Mouse (Mus musculus) limb, embryonic 12.5 days (tissue): ENCODE results near the gene Ccdc160. TPM values are rescaled to one million over a fixed set of nuclear protein-coding genes. Genes with fewer than 3 reads are reported as not detected.

ENCODE experiments used
- ATAC-seq: fragments of 200-750 bp; cut with Nextera tagmentation; 2 replicates; pipeline ENCODE4 v1.8.0; 2017; ENCODE audit warnings: low read depth, moderate TSS enrichment; ENCODE audit not compliant: insufficient number of reproducible peaks, insufficient read depth, low FRiP score, low TSS enrichment
- H3K27ac ChIP-seq: fragments of 300-500 bp; sonication (generic); 2 replicates; pipeline ENCODE4 v1.5.1; 2016; ENCODE audit warnings: mild to moderate bottlenecking, moderate library complexity
- H3K27me3 ChIP-seq: fragments of 300-500 bp; sonication (generic); 2 replicates; pipeline ENCODE4 v1.6.1; 2016; ENCODE audit warnings: mild to moderate bottlenecking, moderate library complexity
- H3K36me3 ChIP-seq: fragments of 300-500 bp; sonication (generic); 2 replicates; pipeline ENCODE4 v1.6.1; 2016; ENCODE audit warnings: mild to moderate bottlenecking, moderate library complexity
- H3K4me1 ChIP-seq: fragments of 300-500 bp; sonication (generic); replicated peaks from 2 replicates; pipeline ENCODE4 v1.6.1; 2016
- H3K4me2 ChIP-seq: fragments of 300-500 bp; sonication (generic); 2 replicates; pipeline ENCODE4 v1.6.1; 2016; ENCODE audit warnings: mild to moderate bottlenecking, moderate library complexity
- H3K4me3 ChIP-seq: fragments of 300-500 bp; sonication (generic); replicated peaks from 2 replicates; pipeline ENCODE4 v1.5.1; 2016; ENCODE audit warnings: mild to moderate bottlenecking
- H3K9ac ChIP-seq: fragments of 300-500 bp; sonication (generic); replicated peaks from 2 replicates; pipeline ENCODE4 v1.6.1; 2016; ENCODE audit warnings: mild to moderate bottlenecking, moderate library complexity
- H3K9me3 ChIP-seq: fragments of 300-500 bp; sonication (generic); 2 replicates; pipeline ENCODE4 v1.6.1; 2016; ENCODE audit warnings: mild to moderate bottlenecking, moderate library complexity
- WGBS: fragments of 180-500 bp; shearing (Covaris S2); methylation state at CpG from one replicate; pipeline ENCODE4 v1.1.7; 2016; 5-methylcytosine and 5-hydroxymethylcytosine counted together
- polyA plus RNA-seq: library from polyadenylated mRNA; unstranded; fragments of >200 nt; fragmentation: Nextera tagmentation; extraction: Ambion mirVana; gene quantifications from 2 replicates; pipeline ENCODE4 v1.2.1, GENCODE M21; 2016

The Ccdc160 gene
- polyA plus RNA-seq, 1 experiment from 2014 or later: 0.83 TPM

DNA sequence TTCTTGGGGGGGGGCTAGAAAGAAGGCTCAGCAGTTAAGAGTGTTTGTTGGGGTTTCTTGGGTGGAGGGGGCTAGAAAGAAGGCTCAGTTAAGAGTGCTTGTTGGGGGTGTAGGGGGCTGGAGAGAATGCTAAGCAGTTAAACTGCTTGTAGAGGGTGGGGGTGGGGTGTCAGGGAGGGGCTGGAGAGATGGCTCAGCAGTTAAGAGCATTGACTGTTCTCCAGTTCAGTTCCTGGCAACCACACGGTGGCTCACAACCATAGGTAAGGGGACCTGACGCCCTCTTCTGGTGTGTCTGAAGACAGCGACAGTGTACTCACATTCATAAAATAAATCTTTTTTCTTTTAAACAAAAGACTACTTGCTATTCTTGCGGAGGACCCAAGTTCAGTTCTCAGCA is 28.8 kb upstream of the Ccdc160 start:
- Histone ChIP-seq H3K36me3 (no peaks in the 10 kb centered on the region), H3K9me3 (no peaks in the 10 kb centered on the region), H3K4me3 (no peak overlapping the region), H3K27me3 (no peaks in the 10 kb centered on the region), H3K27ac (no peak overlapping the region), H3K4me1 (no peaks in the 10 kb centered on the region), H3K9ac (no peak overlapping the region), H3K4me2 (no peak overlapping the region)
- 68% methylated on average over 4 of the region's 4 CpGs for WGBS
- no peak for ATAC-seq

DNA sequence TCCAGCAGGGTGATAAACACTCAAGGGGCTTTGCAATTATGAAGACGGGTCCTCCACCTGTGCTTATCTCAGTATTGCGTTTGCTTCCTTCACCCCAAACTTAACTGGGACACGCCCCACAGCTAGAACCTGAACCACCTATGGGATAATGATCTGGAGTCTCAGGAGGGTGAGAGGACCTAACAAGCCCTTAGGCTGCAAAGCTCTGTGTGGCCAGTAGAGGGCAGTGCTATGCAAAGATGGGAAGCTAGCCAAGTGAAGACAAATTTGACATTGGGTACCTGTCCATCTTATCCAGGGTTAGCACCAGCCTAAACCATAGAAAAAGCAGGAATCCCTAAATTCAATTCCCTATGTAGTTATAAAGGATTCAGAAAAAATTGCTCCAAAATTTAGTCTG is 15.0 kb upstream of the Ccdc160 start:
- Histone ChIP-seq H3K4me1 (no peaks in the 10 kb centered on the region), H3K9me3 (no peaks in the 10 kb centered on the region), H3K27me3 (no peaks in the 10 kb centered on the region), H3K36me3 (no peaks in the 10 kb centered on the region), H3K27ac (no peak overlapping the region), H3K4me3 (no peak overlapping the region), H3K9ac (no peak overlapping the region), H3K4me2 (no peak overlapping the region)
- 54% methylated on average over 3 of the region's 3 CpGs for WGBS
- ATAC-seq: no peak

DNA sequence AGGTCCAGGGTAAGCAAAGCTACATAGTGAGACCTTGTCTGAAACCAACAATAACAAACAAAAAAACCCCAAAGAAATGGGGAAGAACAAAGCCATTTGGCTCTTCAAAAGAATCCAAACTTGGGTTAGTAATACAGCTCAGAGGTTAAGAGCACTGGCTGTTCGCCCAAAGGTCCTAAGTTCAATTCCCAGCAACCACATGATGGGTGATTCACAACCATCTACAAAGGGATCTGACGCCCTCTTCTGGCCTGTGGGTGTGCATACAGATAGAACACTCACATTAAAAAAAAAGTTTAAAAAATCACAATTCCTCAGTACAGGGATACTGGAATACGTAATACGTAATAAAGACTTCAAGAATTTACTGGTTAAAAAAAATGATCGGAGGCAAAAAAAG is 13.3 kb upstream of the Ccdc160 start:
- no peak overlapping the region for H3K4me3 ChIP-seq
- no peak for ATAC-seq
- H3K9me3 ChIP-seq: no peaks in the 10 kb centered on the region
- H3K9ac ChIP-seq: no peak overlapping the region
- H3K27ac ChIP-seq: no peak overlapping the region
- no peaks in the 10 kb centered on the region for H3K4me1 ChIP-seq
- H3K27me3 ChIP-seq: no peaks in the 10 kb centered on the region
- H3K36me3 ChIP-seq: no peaks in the 10 kb centered on the region
- 79% methylated on average over 5 of the region's 5 CpGs for WGBS
- no peak overlapping the region for H3K4me2 ChIP-seq

DNA sequence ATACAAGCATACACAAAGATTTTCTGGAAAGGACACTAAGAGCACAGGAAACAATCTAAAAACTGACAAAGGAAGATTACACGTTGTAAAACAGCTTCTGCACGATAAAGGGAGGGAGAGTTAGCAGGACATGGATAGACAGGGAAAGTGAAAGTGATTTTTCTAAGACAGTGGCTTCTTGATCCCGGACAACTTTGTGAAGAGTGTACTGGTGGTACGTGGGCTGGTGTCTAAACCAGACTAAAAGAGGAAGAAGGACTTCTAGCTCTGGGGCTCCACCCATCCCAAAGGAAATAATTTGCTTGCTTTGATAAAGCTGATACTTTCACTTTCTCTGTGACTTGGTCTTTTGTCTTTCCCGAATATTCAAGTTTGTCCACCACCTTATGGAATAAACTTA is 7.1 kb upstream of the Ccdc160 start:
- WGBS: 73% methylated on average over 5 of the region's 5 CpGs
- no peak for ATAC-seq
- no peak overlapping the region for H3K27ac ChIP-seq
- no peaks in the 10 kb centered on the region for H3K36me3 ChIP-seq
- H3K9me3 ChIP-seq: no peaks in the 10 kb centered on the region
- no peak overlapping the region for H3K4me2 ChIP-seq
- H3K4me3 ChIP-seq: no peak overlapping the region
- no peaks in the 10 kb centered on the region for H3K4me1 ChIP-seq
- no peak overlapping the region for H3K9ac ChIP-seq
- H3K27me3 ChIP-seq: no peaks in the 10 kb centered on the region

DNA sequence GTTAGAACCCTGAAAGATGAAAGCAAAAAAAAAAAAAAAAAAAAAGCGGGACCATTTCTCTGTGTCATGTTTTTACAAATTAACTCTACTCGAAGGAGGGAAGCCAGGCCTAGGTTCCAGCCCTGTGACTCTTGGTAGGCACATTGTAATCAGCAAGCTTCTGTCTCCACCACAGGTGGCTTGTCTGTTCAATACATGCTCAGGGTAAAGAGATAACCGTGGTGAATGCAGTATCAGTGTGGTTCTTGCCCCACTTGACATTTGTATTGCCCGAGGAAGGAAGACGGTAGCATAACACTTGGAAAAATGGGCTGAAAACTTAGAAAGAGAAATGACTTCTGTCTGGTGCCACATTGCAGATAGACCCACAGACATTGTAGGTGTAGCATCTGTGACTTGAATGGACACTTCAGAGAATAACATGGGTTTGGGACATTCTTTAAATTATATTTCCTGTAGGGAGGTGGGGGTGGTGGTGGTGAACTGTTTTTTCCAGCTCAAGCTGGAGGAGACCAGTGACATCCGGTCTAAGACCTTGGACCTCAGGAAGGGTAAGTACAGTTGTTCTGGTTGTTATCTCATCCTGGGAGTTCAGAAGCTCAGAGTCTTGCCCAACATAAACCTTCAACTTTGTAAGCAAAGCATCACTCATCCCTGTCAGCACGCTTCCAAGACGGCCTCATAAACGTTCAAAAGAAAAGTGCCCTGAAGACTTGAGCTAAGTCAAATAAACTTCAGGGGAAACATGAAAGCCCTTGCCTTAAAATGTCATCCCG is 1.1 kb downstream of the Ccdc160 start:
- no peak overlapping the region for H3K27ac ChIP-seq
- no peak overlapping the region for H3K4me3 ChIP-seq
- 41% methylated on average over 10 of the region's 10 CpGs for WGBS
- no peak for ATAC-seq
- no peak overlapping the region for H3K4me2 ChIP-seq
- no peaks in the 10 kb centered on the region for H3K36me3 ChIP-seq
- H3K9me3 ChIP-seq: no peaks in the 10 kb centered on the region
- H3K4me1 ChIP-seq: 0 out of 2 replicates have a peak, but pooled peaks cover 3% of the 10 kb centered on the region
- peaks cover 3% of the 10 kb centered on the region; the same call in 1 of the 2 replicates for H3K27me3 ChIP-seq
- no peak overlapping the region for H3K9ac ChIP-seq

DNA sequence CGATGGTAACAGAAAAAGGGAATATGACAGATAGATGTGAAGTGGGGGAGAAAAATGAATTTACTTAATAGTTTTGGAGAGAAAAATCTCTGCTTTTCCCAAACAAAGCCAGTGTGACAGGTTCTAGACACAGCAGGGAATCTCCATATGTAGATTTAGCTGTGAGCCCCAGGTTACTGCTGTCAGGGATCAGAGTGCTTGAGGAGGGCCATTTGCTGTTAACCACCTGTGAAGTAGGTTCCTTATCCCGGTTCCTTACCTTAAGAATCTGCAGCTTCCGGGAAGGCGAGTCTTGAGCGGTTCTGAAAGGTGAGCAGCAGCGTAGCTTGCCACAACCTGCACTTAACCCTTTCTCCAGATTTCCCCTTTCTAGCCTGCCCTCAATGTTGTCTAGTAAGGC is 1.9 kb downstream of the Ccdc160 start:
- Histone ChIP-seq H3K4me2 (no peak overlapping the region), H3K36me3 (no peaks in the 10 kb centered on the region), H3K27ac (no peak overlapping the region), H3K27me3 (peaks cover 3% of the 10 kb centered on the region; the same call in 1 of the 2 replicates), H3K9me3 (no peaks in the 10 kb centered on the region), H3K4me3 (no peak overlapping the region), H3K9ac (no peak overlapping the region), H3K4me1 (0 out of 2 replicates have a peak, but pooled peaks cover 3% of the 10 kb centered on the region)
- 31% methylated on average over 6 of the region's 6 CpGs for WGBS
- ATAC-seq: no peak

DNA sequence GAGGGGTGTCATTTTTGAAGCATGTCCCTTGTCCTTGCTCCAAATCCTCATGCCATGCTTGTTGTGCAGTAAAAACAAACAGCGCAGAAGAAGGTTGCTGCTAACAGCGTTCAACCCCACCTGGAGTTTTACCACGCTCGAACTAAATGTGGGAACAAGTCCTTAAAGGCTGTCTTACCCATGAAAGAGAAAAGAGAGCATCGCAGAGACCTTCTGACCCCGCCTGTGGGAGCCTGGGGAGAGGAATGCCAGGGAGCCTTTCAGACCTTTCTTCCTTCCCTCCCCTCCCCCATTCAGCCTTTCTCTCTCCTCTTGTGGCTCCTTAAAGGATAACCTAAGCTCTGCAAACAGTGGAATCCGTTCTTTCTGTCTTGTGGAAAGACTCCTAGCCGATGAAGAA is 4.8 kb downstream of the Ccdc160 start:
- Histone ChIP-seq H3K4me1 (0 out of 2 replicates have a peak, but pooled peaks cover under 1% of the 10 kb centered on the region), H3K4me2 (no peak overlapping the region), H3K36me3 (no peaks in the 10 kb centered on the region), H3K27me3 (peaks cover 3% of the 10 kb centered on the region; the same call in 1 of the 2 replicates), H3K9ac (no peak overlapping the region), H3K9me3 (no peaks in the 10 kb centered on the region), H3K4me3 (no peak overlapping the region), H3K27ac (no peak overlapping the region)
- ATAC-seq: no peak
- 16% methylated on average over 8 of the region's 8 CpGs for WGBS

DNA sequence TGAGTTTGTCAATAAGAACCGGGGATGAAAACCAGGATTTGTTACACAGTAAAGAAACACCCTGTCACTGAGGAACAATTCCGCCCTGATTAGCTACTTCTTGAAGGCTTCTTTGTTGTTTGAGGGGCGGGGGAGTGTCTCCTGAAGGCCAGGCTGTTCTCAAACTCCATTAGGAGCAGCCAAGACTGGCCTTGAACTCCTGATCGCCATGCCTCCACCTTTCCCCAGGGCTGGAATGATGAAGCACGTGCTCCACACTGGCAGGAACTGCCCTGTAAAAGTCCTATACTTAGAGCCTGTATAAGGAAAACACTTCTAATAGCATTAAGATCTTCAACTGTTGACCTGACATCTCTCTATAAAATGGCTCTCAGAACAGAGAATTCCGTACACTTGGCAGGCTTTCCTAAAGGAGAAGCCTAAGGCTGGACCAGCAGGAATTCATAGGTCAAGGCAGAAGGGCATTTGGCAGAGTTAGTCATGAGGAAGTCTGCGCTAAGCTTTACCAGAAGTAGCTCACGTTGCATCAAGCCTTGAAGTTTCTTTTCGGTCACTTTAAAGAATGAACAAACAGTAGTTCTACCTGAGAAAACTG is 6.1 kb downstream of the Ccdc160 start:
- Histone ChIP-seq H3K4me3 (no peak overlapping the region), H3K4me2 (no peak overlapping the region), H3K4me1 (no peaks in the 10 kb centered on the region), H3K36me3 (no peaks in the 10 kb centered on the region), H3K27ac (no peak overlapping the region), H3K9ac (no peak overlapping the region), H3K9me3 (no peaks in the 10 kb centered on the region), H3K27me3 (no peaks in the 10 kb centered on the region; the same call in 1 of the 2 replicates)
- ATAC-seq: no peak
- 65% methylated on average over 9 of the region's 9 CpGs for WGBS

DNA sequence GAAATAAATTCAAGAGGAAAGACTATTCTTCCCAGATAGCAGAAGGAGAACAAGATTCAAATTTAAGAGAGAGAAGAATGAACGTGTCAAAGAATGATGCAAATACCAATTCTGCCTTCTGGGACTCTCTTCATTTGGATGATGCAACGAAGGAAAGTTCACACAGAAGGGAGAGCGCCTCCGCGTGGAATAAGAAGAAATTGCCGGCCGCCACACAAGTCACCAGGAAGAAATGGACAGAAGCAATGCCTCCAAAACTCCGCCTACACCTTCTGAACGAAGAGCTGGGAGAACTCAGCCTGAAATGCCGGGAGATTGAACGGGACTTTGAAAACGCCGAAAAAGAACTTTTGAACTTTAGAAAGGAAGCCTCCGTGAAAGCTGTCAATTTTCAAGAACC is 7.3 kb downstream of the Ccdc160 start:
- no peaks in the 10 kb centered on the region for H3K4me1 ChIP-seq
- H3K36me3 ChIP-seq: no peaks in the 10 kb centered on the region
- no peak for ATAC-seq
- H3K27me3 ChIP-seq: no peaks in the 10 kb centered on the region
- no peak overlapping the region for H3K9ac ChIP-seq
- no peak overlapping the region for H3K4me2 ChIP-seq
- H3K9me3 ChIP-seq: no peaks in the 10 kb centered on the region
- no peak overlapping the region for H3K27ac ChIP-seq
- H3K4me3 ChIP-seq: no peak overlapping the region
- WGBS: 68% methylated on average over 14 of the region's 14 CpGs

DNA sequence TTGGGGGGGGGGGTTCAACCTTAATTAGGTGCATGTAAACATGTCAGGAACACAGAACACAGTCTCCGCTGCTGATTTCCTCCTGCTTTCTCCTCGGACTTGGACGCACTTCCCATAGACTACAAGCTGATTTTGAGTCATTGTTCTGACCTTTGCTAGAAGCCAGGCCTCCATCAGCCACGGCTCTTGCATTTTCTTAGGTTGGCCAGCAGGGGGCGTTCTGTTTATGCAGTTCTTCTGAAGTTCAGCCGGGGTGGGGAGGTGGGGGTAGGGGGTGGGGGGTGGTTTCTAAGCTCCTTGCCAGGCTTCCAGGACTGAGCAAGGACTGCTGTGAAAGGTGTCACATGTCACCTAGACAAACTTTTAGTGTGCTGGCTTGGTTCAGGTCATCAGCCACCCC is 8.6 kb downstream of the Ccdc160 start:
- no peak overlapping the region for H3K27ac ChIP-seq
- no peak overlapping the region for H3K9ac ChIP-seq
- no peaks in the 10 kb centered on the region for H3K27me3 ChIP-seq
- H3K4me2 ChIP-seq: no peak overlapping the region
- whole genome bisulfite sequencing: 37% methylated on average over 6 of the region's 6 CpGs
- H3K9me3 ChIP-seq: no peaks in the 10 kb centered on the region
- H3K4me1 ChIP-seq: no peaks in the 10 kb centered on the region
- H3K4me3 ChIP-seq: no peak overlapping the region
- no peaks in the 10 kb centered on the region for H3K36me3 ChIP-seq
- ATAC-seq: no peak

DNA sequence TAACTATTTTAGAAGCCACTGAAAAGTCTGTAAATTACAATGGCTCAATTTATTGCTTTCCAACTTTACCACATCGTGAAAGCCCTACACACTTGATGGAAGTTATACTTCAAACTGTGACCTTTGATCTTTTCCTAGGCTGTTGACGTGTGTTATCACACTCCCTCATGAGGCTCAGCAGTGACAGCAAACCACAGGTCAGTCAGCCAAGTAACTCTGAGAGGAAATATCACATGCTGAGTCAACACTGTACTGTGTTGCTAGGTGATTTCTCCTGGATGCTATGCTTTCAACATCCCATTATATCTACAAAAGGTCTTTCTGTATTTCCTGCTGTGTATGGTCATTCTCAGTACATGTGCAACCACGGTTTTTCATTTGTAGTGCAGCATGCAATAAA is 28.3 kb downstream of the Ccdc160 start:
- Histone ChIP-seq H3K36me3 (no peaks in the 10 kb centered on the region), H3K9ac (no peak overlapping the region), H3K4me3 (no peak overlapping the region), H3K27ac (no peak overlapping the region), H3K27me3 (no peaks in the 10 kb centered on the region), H3K9me3 (no peaks in the 10 kb centered on the region), H3K4me1 (no peaks in the 10 kb centered on the region), H3K4me2 (no peak overlapping the region)
- no peak for ATAC-seq
- 38% methylated on average over 3 of the region's 3 CpGs for WGBS
